Mouse (Mus musculus) liver, postnatal 0 days (tissue): ENCODE measurements at regions not wholly inside any gene's neighbourhood (a gene's known extent, or its start where the extent isn't known, plus 50 kb on each side); places are given as distances from the start of the nearest gene placed in this dataset.
A peak's percentile ranks its signal among the peaks of the same experiment; 100 is the strongest.

Experiments used
- ATAC-seq: fragments of 200-750 bp; cut with Nextera tagmentation; 2 replicates; pipeline ENCODE4 v1.8.0; 2017; ENCODE audit warnings: mild to moderate bottlenecking, moderate library complexity
- DNase-seq: peaks from one replicate; pipeline ENCODE4 v3.0.0-alpha.2; 2016
- H3K27ac ChIP-seq: fragments of 300-500 bp; sonication (generic); 2 replicates; pipeline ENCODE4 v1.5.1; 2014; ENCODE audit warnings: antibody characterized with exemption, moderate library complexity, mild to moderate bottlenecking, low read depth
- H3K27me3 ChIP-seq: fragments of 300-500 bp; sonication (generic); 2 replicates; pipeline ENCODE4 v1.6.1; 2014; ENCODE audit warnings: low read length, control low read depth, mixed read lengths; ENCODE audit not compliant: insufficient read depth
- H3K36me3 ChIP-seq: fragments of 300-500 bp; sonication (generic); replicated peaks from 2 replicates; pipeline ENCODE4 v1.6.1; 2014; ENCODE audit warnings: mild to moderate bottlenecking, control low read depth, low read length, moderate library complexity, mixed read lengths; ENCODE audit not compliant: insufficient read depth
- H3K4me1 ChIP-seq: fragments of 300-500 bp; sonication (generic); 2 replicates; pipeline ENCODE4 v1.6.1; 2014; ENCODE audit warnings: antibody characterized with exemption, mild to moderate bottlenecking, control low read depth; ENCODE audit not compliant: insufficient read depth
- H3K4me2 ChIP-seq: fragments of 300-500 bp; sonication (generic); 2 replicates; pipeline ENCODE4 v1.6.1; 2014; ENCODE audit warnings: low read depth, mild to moderate bottlenecking, low read length, moderate library complexity, mixed read lengths
- H3K4me3 ChIP-seq: fragments of 300-500 bp; sonication (generic); 2 replicates; pipeline ENCODE4 v1.5.1; 2014; ENCODE audit warnings: low read depth, low read length
- H3K9ac ChIP-seq: fragments of 300-500 bp; sonication (generic); replicated peaks from 2 replicates; pipeline ENCODE4 v1.6.1; 2014; ENCODE audit warnings: mild to moderate bottlenecking, moderate library complexity
- H3K9me3 ChIP-seq: fragments of 300-500 bp; sonication (generic); 2 replicates; pipeline ENCODE4 v1.6.1; 2016; ENCODE audit warnings: mild to moderate bottlenecking, control low read depth, low read length, mixed read lengths
- CTCF ChIP-seq: sonication (generic); IDR thresholded peaks from 2 replicates; pipeline ENCODE4 v1.5.1; 2016; ENCODE audit warnings: antibody characterized with exemption, low read depth
- EP300 ChIP-seq: IDR thresholded peaks from 2 replicates; pipeline ENCODE4 v1.6.1; 2016; ENCODE audit warnings: antibody characterized with exemption, low read depth, mild to moderate bottlenecking
- WGBS: fragments of 180-500 bp; shearing (Covaris S2); extraction: QIAGEN DNeasy Blood & Tissue Kit; methylation state at CpG from one replicate; pipeline ENCODE4 v1.1.7; 2014; ENCODE audit not compliant: insufficient replicate concordance; 5-methylcytosine and 5-hydroxymethylcytosine counted together

- no peaks in the 10 kb centered on the region for H3K36me3 ChIP-seq
- WGBS, result 55% methylated on average over 6 of the region's 6 CpGs
- H3K4me2 ChIP-seq, result no peak overlapping the region
- ATAC-seq (no peak), DNase-seq (peak; percentile 70)
- no peak overlapping the region for H3K9ac ChIP-seq
- no peaks in the 10 kb centered on the region for H3K27me3 ChIP-seq
- no peaks in the 10 kb centered on the region for H3K9me3 ChIP-seq
- peaks cover 10% of the 10 kb centered on the region; the same call in 1 of the 2 replicates for H3K4me1 ChIP-seq
- TF ChIP-seq EP300 (no peak), CTCF (no peak)
- H3K27ac ChIP-seq, result no peak overlapping the region
- H3K4me3 ChIP-seq, result no peak overlapping the region
Measured at GRCm38 (mm10) chr14:25392412-25392811, 66.6 kb upstream of the Zmiz1 start.

- Histone ChIP-seq H3K9ac (no peak overlapping the region), H3K4me3 (no peak overlapping the region), H3K9me3 (no peaks in the 10 kb centered on the region), H3K36me3 (no peaks in the 10 kb centered on the region), H3K4me2 (no peak overlapping the region), H3K27ac (no peak overlapping the region), H3K4me1 (peaks cover 14% of the 10 kb centered on the region), H3K27me3 (no peaks in the 10 kb centered on the region)
- TF ChIP-seq EP300, result no peak
- TF ChIP-seq CTCF, result no peak
- WGBS, result 63% methylated on average over 6 of the region's 6 CpGs
- DNase-seq, result no peak
- no peak for ATAC-seq
Measured at GRCm38 (mm10) chr14:25392940-25393339, 66.0 kb upstream of the Zmiz1 start.

- Histone ChIP-seq H3K36me3 (no peaks in the 10 kb centered on the region), H3K4me1 (peaks cover 20% of the 10 kb centered on the region), H3K27ac (no peak overlapping the region), H3K9ac (no peak overlapping the region), H3K27me3 (no peaks in the 10 kb centered on the region), H3K4me3 (no peak overlapping the region), H3K4me2 (no peak overlapping the region), H3K9me3 (no peaks in the 10 kb centered on the region)
- 82% methylated on average over 6 of the region's 6 CpGs for WGBS
- DNase-seq, result no peak
- no peak for ATAC-seq
- TF ChIP-seq EP300 (no peak), CTCF (no peak)
Measured at GRCm38 (mm10) chr14:25394931-25395330, 64.1 kb upstream of the Zmiz1 start.

GRCm38 (mm10) chr14:25396990-25397531 is 61.9 kb upstream of the Zmiz1 start:
- no peak for TF ChIP-seq EP300
- no peak for TF ChIP-seq CTCF
- DNase-seq (peak; percentile 81), ATAC-seq (peak; percentile 85)
- no peaks in the 10 kb centered on the region for H3K9me3 ChIP-seq
- H3K4me2 ChIP-seq, result peak overlapping the region; percentile 67
- H3K27me3 ChIP-seq, result no peaks in the 10 kb centered on the region
- H3K27ac ChIP-seq, result 0 out of 2 replicates have a peak overlapping the region, but pooled peaks have one; percentile 18
- H3K4me1 ChIP-seq, result peaks cover 37% of the 10 kb centered on the region
- peak overlapping the region; percentile 37 for H3K4me3 ChIP-seq
- no peak overlapping the region for H3K9ac ChIP-seq
- 3% methylated on average over 9 of the region's 9 CpGs for WGBS
- H3K36me3 ChIP-seq, result no peaks in the 10 kb centered on the region

GRCm38 (mm10) chr14:25397751-25398150 is 61.2 kb upstream of the Zmiz1 start:
- no peaks in the 10 kb centered on the region for H3K9me3 ChIP-seq
- H3K36me3 ChIP-seq, result no peaks in the 10 kb centered on the region
- TF ChIP-seq CTCF (no peak), EP300 (no peak)
- no peak overlapping the region for H3K9ac ChIP-seq
- no peak overlapping the region for H3K4me3 ChIP-seq
- ATAC-seq, result no peak
- no peaks in the 10 kb centered on the region for H3K27me3 ChIP-seq
- WGBS, result 65% methylated on average over 5 of the region's 5 CpGs
- H3K4me1 ChIP-seq, result peaks cover 44% of the 10 kb centered on the region
- H3K4me2 ChIP-seq, result no peak overlapping the region
- H3K27ac ChIP-seq, result no peak overlapping the region; the same call in 1 of the 2 replicates
- DNase-seq, result no peak

- H3K27me3 ChIP-seq, result no peaks in the 10 kb centered on the region
- no peak overlapping the region for H3K27ac ChIP-seq
- ATAC-seq (no peak), DNase-seq (no peak)
- H3K36me3 ChIP-seq, result no peaks in the 10 kb centered on the region
- H3K9me3 ChIP-seq, result no peaks in the 10 kb centered on the region
- TF ChIP-seq EP300, result no peak
- no peak for TF ChIP-seq CTCF
- H3K4me3 ChIP-seq, result no peak overlapping the region
- 83% methylated on average over 5 of the region's 5 CpGs for whole genome bisulfite sequencing
- H3K4me1 ChIP-seq, result peaks cover 48% of the 10 kb centered on the region
- H3K9ac ChIP-seq, result no peak overlapping the region
- no peak overlapping the region for H3K4me2 ChIP-seq
Measured at GRCm38 (mm10) chr14:25398745-25399144, 60.2 kb upstream of the Zmiz1 start.
